Mouse (Mus musculus) myocyte (in vitro differentiated cells): Measurements from ENCODE around the gene Eif3l. TPM values are rescaled to one million over a fixed set of nuclear protein-coding genes. Genes with fewer than 3 reads are reported as not detected.

ENCODE experiments used
- H3K27me3 ChIP-seq: one replicate; pipeline ENCODE4 v1.6.1; 2011; ENCODE audit not compliant: control insufficient read depth, insufficient read depth, insufficient read length
- H3K36me3 ChIP-seq: one replicate; pipeline ENCODE4 v1.6.1; 2011; ENCODE audit not compliant: control insufficient read depth, insufficient read depth
- H3K4me2 ChIP-seq: one replicate; pipeline ENCODE4 v1.6.1; 2011; ENCODE audit warnings: low read depth, control low read depth
- H3K4me3 ChIP-seq: one replicate; pipeline ENCODE4 v1.5.1; 2011; ENCODE audit warnings: mild to moderate bottlenecking, control low read depth, moderate library complexity
- H3K79me2 ChIP-seq: one replicate; pipeline ENCODE4 v1.6.1; 2011; ENCODE audit not compliant: control insufficient read depth, insufficient read depth
- H3ac ChIP-seq: one replicate; pipeline ENCODE4 v1.6.1; 2011; ENCODE audit not compliant: control insufficient read depth, insufficient read length
- CEBPB ChIP-seq: IDR thresholded peaks from 2 replicates; pipeline ENCODE4 v1.6.1; 2011; ENCODE audit warnings: mild to moderate bottlenecking, moderate library complexity; ENCODE audit not compliant: poor library complexity, insufficient read depth, severe bottlenecking
- E2F4 ChIP-seq: IDR thresholded peaks from one replicate; pipeline ENCODE4 v1.6.1; 2011; ENCODE audit warnings: mild to moderate bottlenecking, control low read depth, moderate library complexity; ENCODE audit not compliant: insufficient read depth
- MAX ChIP-seq: IDR thresholded peaks from one replicate; pipeline ENCODE4 v1.6.1; 2011; ENCODE audit warnings: low read depth, mild to moderate bottlenecking, control low read depth
- MYOD1 ChIP-seq, 3 experiments: IDR thresholded peaks; one replicate each; pipeline ENCODE4 v1.6.1; 2011; ENCODE audit warnings: control low read depth in 2 of 3, low read depth in 2 of 3, mild to moderate bottlenecking in 2 of 3, moderate library complexity in 1 of 3; ENCODE audit not compliant: insufficient read length in 2 of 3, control insufficient read depth in 1 of 3
- MYOG ChIP-seq, 3 experiments: IDR thresholded peaks; one replicate each; pipeline ENCODE4 v1.6.1; 2011; ENCODE audit warnings: control low read depth in 2 of 3, low read depth in 2 of 3, mild to moderate bottlenecking in 2 of 3; ENCODE audit not compliant: insufficient read length in 2 of 3, control insufficient read depth in 1 of 3, insufficient read depth in 1 of 3
- POLR2A ChIP-seq: IDR thresholded peaks from one replicate; pipeline ENCODE4 v1.6.1; 2011; ENCODE audit warnings: low read depth, mild to moderate bottlenecking, control low read depth, moderate library complexity; ENCODE audit not compliant: insufficient read length
- POLR2AphosphoS2 ChIP-seq: IDR thresholded peaks from one replicate; pipeline ENCODE4 v1.6.1; 2011; ENCODE audit warnings: low read depth, control low read depth; ENCODE audit not compliant: insufficient read length
- REST ChIP-seq: IDR thresholded peaks from one replicate; pipeline ENCODE4 v1.6.1; 2011; ENCODE audit warnings: mild to moderate bottlenecking, control low read depth, moderate library complexity; ENCODE audit not compliant: insufficient read depth, insufficient read length
- SRF ChIP-seq: IDR thresholded peaks from one replicate; pipeline ENCODE4 v1.6.1; 2011; ENCODE audit warnings: low read depth; ENCODE audit not compliant: control insufficient read depth, insufficient read length
- TCF12 ChIP-seq: IDR thresholded peaks from one replicate; pipeline ENCODE4 v1.6.1; 2011; ENCODE audit warnings: mild to moderate bottlenecking, control low read depth; ENCODE audit not compliant: poor library complexity, insufficient read depth, severe bottlenecking
- TCF3 ChIP-seq: IDR thresholded peaks from one replicate; pipeline ENCODE4 v1.6.1; 2011; ENCODE audit warnings: low read depth, control low read depth; ENCODE audit not compliant: insufficient read length
- USF1 ChIP-seq: IDR thresholded peaks from one replicate; pipeline ENCODE4 v1.6.1; 2011; ENCODE audit warnings: low read depth, mild to moderate bottlenecking, control low read depth, moderate library complexity
- polyA plus RNA-seq: library from polyadenylated mRNA; unstranded; fragments of >200 nt; fragmentation: generic; extraction: Trizol; gene quantifications from one replicate; pipeline ENCODE4 v1.2.1, GENCODE M21; 2012; ENCODE audit warnings: missing spikeins

Gene Eif3l
- polyA plus RNA-seq, 1 experiment = 315 TPM

DNA sequence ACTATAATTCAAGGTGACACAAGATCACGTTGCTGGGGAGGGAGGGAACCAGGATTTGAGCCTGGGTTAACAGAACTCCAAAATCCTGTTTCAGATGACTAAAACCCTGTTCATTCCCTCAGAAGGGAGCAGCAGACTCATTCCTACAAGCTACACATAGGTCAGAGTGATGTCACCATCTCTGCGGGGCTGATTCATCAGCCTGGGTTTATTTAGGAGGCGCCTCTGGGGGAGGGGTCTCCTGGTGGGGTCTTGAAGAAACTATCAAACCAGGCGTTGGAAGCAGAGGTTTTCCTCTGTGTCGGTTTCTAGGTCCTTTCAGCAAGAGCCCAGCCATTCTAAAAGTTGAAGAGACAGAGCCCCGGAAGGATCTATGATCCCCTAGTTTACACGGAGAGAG, 33.0 kb downstream of the Eif3l start:
- TF ChIP-seq SRF = no peak
- no peak for TF ChIP-seq CEBPB
- TF ChIP-seq MYOD1 (IDR thresholded peaks at IDR 0.05; ENCODE audit: control insufficient read depth in 1 of 3, insufficient read length in 2 of 3, low read depth in 2 of 3) = no peak
- no peak for TF ChIP-seq MYOG (IDR thresholded peaks at IDR 0.05; ENCODE audit: control insufficient read depth in 1 of 3, insufficient read depth in 1 of 3, insufficient read length in 2 of 3, low read depth in 2 of 3)
- TF ChIP-seq USF1 = no peak
- no peak for TF ChIP-seq TCF12
- TF ChIP-seq MAX = no peak
- TF ChIP-seq E2F4 = no peak
- H3ac ChIP-seq = peak overlapping the region; percentile 33
- H3K79me2 ChIP-seq = peaks cover 19% of the 10 kb centered on the region
- peak overlapping the region; percentile 49 for H3K4me3 ChIP-seq
- peak overlapping the region; percentile 98 for H3K4me2 ChIP-seq
- H3K27me3 ChIP-seq = no peaks in the 10 kb centered on the region
- H3K36me3 ChIP-seq = no peaks in the 10 kb centered on the region

DNA sequence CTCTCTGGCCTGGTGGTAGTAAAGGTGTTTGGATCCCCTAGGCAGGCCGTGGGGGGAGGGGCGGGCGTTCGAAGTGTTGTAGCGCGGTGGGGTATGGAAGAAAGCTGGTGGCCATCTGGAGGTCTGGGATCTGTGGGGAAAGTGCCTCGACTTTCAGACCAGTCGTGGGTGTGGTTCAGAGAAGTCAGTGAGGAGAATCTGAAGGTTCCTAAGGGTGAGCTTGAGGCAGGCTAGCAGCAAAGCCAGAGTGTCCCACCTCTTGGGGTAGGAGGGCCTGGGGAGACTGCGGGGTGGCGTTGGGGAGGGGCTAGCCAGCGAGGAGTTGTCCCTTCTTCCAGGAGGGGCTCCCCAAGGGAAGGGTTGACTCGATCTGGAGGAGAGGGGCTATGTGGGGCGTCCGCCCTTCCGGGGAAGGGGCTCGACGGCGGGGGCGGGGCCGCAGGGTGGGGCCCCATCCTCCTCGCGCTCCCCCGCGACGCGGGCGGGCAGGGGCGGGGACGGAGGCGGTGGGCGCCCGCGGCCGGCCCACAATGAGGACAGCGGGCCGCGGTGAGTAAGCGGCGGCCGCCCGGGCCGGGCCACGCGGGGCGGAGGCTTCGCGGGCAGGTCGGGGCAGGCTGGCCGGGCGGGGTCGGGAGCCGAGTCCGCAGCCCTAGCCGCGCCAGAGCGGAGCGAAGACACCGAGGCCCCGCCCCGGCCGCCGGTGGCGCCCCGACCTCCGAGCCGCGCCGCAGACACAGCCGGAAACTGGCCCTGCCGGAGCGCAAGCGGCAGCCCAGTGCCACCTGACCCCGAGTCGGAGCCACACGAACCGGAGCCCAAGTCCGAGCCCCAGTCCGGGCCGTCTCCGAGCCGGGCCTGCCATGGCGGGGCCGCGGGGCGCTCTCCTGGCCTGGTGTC, 33.7 kb downstream of the Eif3l start, which contains the start of gene Micall1:
Gene Micall1 (plus strand): TSS at position 478 of the 900 bp plus-strand sequence.
- Histone ChIP-seq H3K4me2 (peak within 1 kb of the TSS; percentile 98), H3K4me3 (peak within 1 kb of the TSS; percentile 49), H3ac (peak within 1 kb of the TSS; percentile 33), H3K79me2 (peaks cover 19% of the 10 kb centered on the region), H3K36me3 (no peaks in the 10 kb centered on the region), H3K27me3 (no peaks in the 10 kb centered on the region)
- TF ChIP-seq POLR2A (peak; percentile 68), USF1 (no peak), TCF3 (peak; percentile 9), MAX (no peak), MYOD1 (IDR thresholded peaks at IDR 0.05; ENCODE audit: control insufficient read depth in 1 of 3, insufficient read length in 2 of 3, low read depth in 2 of 3) (peak in 1 of 3 experiments; percentile 13), REST (no peak), MYOG (IDR thresholded peaks at IDR 0.05; ENCODE audit: control insufficient read depth in 1 of 3, insufficient read depth in 1 of 3, insufficient read length in 2 of 3, low read depth in 2 of 3) (no peak), CEBPB (no peak), POLR2AphosphoS2 (peak; percentile 62), E2F4 (no peak), SRF (no peak), TCF12 (no peak)

DNA sequence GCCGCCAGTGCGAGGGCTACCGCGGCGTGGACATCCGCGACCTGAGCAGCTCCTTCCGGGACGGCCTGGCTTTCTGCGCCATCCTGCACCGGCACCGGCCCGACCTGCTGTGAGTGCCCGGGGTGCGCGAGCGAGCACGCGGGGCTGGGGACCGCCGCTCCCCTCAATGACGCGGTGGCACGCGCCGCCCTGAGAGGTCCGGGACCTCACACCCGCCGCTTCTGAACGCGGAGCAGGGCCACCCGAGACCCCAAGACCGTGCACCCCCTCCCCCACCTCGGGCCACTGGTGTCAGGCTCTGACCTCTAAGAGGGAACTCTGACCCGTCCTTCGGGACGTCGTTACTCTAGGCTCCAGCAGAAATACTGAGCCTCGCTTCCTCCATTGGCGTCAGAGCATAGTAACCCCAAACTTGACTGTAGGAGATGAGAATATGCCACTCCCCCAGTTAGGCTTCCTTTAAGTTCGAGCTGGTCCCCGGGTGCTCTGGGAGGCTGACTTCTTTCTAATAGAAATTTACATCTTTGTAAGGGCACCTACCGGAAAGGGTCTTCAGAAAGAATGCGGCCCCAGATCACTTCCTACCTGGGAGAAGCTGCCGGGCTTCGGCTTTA, 34.4 kb downstream of the Eif3l start:
- no peak for TF ChIP-seq REST
- peak in 1 of 3 experiments; percentile 7 for TF ChIP-seq MYOD1 (IDR thresholded peaks at IDR 0.05; ENCODE audit: control insufficient read depth in 1 of 3, insufficient read length in 2 of 3, low read depth in 2 of 3)
- Histone ChIP-seq H3K4me3 (peak overlapping the region; percentile 49), H3K27me3 (no peaks in the 10 kb centered on the region), H3K79me2 (peaks cover 19% of the 10 kb centered on the region), H3K36me3 (peaks cover 2% of the 10 kb centered on the region), H3K4me2 (peak overlapping the region; percentile 87), H3ac (peak overlapping the region; percentile 33)

DNA sequence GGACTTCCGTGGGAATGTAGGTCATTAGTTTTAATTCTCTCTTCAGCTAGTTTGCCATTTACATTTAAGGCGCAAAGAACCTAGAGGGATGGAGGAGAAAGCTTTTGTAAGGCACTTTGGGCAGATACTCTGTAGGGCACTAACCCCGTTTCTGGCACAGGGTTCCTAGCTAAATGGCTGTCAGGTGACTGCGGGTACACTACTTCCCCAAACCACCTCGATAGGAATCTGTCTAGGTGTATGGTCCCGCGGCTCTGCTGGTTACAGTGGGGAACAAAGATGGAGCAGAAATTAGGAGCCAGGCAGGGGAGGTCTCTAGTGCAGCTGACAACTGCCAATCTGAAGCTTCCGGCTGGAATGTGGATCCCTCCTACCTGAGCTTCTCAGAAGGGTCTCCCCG, 35.1 kb downstream of the Eif3l start:
- Histone ChIP-seq H3K4me2 (peak overlapping the region; percentile 87), H3K27me3 (no peaks in the 10 kb centered on the region), H3K4me3 (peak overlapping the region; percentile 49), H3K79me2 (peaks cover 19% of the 10 kb centered on the region), H3ac (peak overlapping the region; percentile 33), H3K36me3 (peaks cover 6% of the 10 kb centered on the region)
- TF ChIP-seq TCF3 (no peak), POLR2A (no peak), CEBPB (no peak), MYOD1 (IDR thresholded peaks at IDR 0.05; ENCODE audit: control insufficient read depth in 1 of 3, insufficient read length in 2 of 3, low read depth in 2 of 3) (no peak), TCF12 (no peak), MAX (no peak), E2F4 (no peak), USF1 (no peak), SRF (no peak), MYOG (IDR thresholded peaks at IDR 0.05; ENCODE audit: control insufficient read depth in 1 of 3, insufficient read depth in 1 of 3, insufficient read length in 2 of 3, low read depth in 2 of 3) (no peak), POLR2AphosphoS2 (no peak), REST (no peak)

DNA sequence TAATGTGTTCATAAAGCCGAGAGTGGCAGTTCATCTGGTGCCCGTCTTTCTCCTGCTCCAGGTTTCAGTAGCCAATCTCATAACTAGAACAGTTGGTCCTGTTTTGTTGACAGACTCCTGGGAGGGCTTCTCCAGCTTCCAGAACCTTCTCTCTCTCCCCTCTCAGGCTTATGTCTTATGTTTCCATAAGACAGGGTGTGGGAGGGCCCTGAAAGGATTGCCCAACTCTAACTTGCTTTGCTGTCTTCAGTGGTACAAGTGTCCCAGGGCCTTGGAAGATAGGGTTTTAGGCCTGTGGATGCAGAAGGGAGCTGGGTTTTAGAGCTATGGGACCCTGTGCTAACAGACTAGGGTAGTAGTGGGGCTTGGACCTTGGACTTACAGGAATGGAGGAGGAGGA, 35.5 kb downstream of the Eif3l start:
- Histone ChIP-seq H3K4me2 (peak overlapping the region; percentile 87), H3K4me3 (peak overlapping the region; percentile 49), H3K27me3 (no peaks in the 10 kb centered on the region), H3ac (no peak overlapping the region), H3K79me2 (peaks cover 19% of the 10 kb centered on the region), H3K36me3 (peaks cover 11% of the 10 kb centered on the region)
- 0 out of 2 replicates have a peak, but pooled peaks have one; percentile 43 for TF ChIP-seq CEBPB
- no peak for TF ChIP-seq POLR2AphosphoS2
